Mouse (Mus musculus): ENCODE measurements around the gene Rpl27. TPM values are rescaled to one million over a fixed set of nuclear protein-coding genes. Genes with fewer than 3 reads are reported as not detected.
"Not testable (repeated sequence)": the region's sequence is repeated elsewhere in the genome, so short reads cannot be mapped to it uniquely, and the experiment has no call there.

Gene Rpl27
- total RNA-seq, 2 experiments from 2014 or later, result 31.6 to 32.9 TPM

- Histone ChIP-seq H3K27ac (no peak overlapping the region), H3K4me3 (no peak overlapping the region)
- TF ChIP-seq CTCF (conservative IDR thresholded peaks at IDR 0.05), result no peak
- DNase-seq (ENCODE audit: low spot score in 2 of 2), result no peak
Measured at GRCm38 (mm10) chr11:101431327-101431726, 10.8 kb upstream of the Rpl27 start.

- Histone ChIP-seq H3K27ac (no peak overlapping the region), H3K4me3 (no peak overlapping the region)
- no peak for DNase-seq (ENCODE audit: low spot score in 2 of 2)
- no peak for TF ChIP-seq CTCF (conservative IDR thresholded peaks at IDR 0.05)
Measured at GRCm38 (mm10) chr11:101433396-101433795, 8.7 kb upstream of the Rpl27 start.

DNA sequence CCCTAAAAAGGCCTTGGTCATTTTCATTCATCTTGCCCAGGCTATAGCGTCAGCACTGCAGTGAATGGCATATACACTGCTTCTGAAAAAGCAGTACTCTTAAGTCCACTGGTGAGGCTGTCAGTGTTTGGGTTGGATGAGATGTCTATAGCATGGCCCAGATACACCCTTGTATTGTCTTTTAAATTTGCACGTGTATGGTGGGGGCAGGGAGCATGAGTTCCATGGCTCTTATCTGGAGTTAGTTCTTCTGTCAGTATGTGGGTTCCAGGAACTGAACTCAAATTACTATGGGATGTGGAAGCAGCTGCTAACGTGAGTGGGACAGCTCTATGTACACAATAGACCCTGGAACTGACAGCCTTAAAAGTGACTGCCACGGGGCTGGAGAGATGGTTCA, 6.3 kb upstream of the Rpl27 start:
- H3K27ac ChIP-seq, result no peak overlapping the region
- no peak overlapping the region for H3K4me3 ChIP-seq
- TF ChIP-seq CTCF (conservative IDR thresholded peaks at IDR 0.05), result no peak
- no peak for DNase-seq (ENCODE audit: low spot score in 2 of 2)

DNA sequence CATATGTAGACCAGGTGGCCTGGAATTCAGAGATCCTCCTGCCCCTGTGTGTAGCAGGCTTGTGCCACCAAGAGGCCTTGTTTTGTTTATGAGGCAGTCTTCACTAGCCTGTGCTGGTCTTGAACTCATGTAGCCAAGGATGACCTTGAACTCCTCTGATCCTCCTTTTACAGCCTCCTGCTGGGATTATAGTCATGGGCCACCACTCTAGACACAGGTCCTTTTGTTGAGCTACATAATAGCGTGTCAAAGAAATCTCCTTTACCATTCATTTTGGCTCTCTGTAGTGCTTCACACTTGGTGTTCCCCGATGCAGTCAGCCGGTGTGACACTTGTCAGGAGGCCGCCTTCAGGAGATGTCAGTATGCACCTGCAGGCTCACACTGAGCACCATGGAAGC, 5.2 kb upstream of the Rpl27 start:
- DNase-seq (ENCODE audit: low spot score in 2 of 2), result no peak
- no peak for TF ChIP-seq CTCF (conservative IDR thresholded peaks at IDR 0.05)
- no peak overlapping the region for H3K4me3 ChIP-seq
- H3K27ac ChIP-seq, result no peak overlapping the region

DNA sequence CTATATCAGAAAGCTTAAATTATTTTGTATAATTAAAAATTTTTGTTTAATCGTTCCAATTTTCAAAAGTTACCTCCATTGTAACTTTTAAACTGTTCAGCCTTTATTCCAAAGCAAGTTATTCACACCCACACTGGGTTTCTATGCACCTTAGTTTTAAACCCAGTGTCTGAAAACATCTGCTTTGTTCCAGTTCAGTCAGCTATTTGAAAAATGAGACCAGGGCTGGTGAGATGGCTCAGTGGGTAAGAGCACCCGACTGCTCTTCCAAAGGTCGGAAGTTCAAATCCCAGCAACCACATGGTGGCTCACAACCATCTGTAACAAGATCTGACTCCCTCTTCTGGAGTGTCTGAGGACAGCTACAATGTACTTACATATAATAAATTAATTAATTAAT, 4.1 kb upstream of the Rpl27 start:
- DNase-seq (ENCODE audit: low spot score in 2 of 2); H3K4me3 ChIP-seq; H3K27ac ChIP-seq: not testable (repeated sequence)

- DNase-seq (ENCODE audit: low spot score in 2 of 2); H3K27ac ChIP-seq; H3K4me3 ChIP-seq: not testable (repeated sequence)
Measured at GRCm38 (mm10) chr11:101441450-101442126, 510 bp upstream of the Rpl27 start.

GRCm38 (mm10) chr11:101442760-101443159, 662 bp downstream of the Rpl27 start:
- Histone ChIP-seq H3K4me3 (peak overlapping the region; percentile 71), H3K27ac (peak overlapping the region; percentile 95)
- DNase-seq (ENCODE audit: low spot score in 2 of 2), result no peak
- no peak for TF ChIP-seq CTCF (conservative IDR thresholded peaks at IDR 0.05)

DNA sequence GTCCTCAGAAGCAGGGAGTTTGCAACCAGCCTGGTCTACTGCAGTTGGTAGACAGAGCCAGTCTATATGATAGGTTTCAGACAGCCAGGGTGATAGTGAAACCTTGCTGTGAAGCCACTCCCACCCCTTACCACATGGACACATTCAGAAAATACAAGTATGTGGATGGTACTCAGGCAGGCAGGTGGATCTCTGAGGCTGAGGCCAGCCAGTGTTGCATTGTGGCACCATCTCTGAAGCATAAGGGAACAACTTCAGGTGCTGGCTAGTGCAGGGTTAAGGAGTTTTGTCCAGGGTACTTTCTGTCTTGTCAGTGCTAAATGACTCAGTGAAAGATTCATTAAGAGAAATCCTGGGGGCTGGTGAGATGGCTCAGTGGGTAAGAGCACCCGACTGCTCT, 4.2 kb downstream of the Rpl27 start:
- no peak overlapping the region for H3K27ac ChIP-seq
- no peak for TF ChIP-seq CTCF (conservative IDR thresholded peaks at IDR 0.05)
- H3K4me3 ChIP-seq, result no peak overlapping the region
- no peak for DNase-seq (ENCODE audit: low spot score in 2 of 2)

- DNase-seq (ENCODE audit: low spot score in 2 of 2); H3K27ac ChIP-seq; H3K4me3 ChIP-seq: not testable (repeated sequence)
Measured at GRCm38 (mm10) chr11:101446860-101447259, 4.8 kb downstream of the Rpl27 start.

DNA sequence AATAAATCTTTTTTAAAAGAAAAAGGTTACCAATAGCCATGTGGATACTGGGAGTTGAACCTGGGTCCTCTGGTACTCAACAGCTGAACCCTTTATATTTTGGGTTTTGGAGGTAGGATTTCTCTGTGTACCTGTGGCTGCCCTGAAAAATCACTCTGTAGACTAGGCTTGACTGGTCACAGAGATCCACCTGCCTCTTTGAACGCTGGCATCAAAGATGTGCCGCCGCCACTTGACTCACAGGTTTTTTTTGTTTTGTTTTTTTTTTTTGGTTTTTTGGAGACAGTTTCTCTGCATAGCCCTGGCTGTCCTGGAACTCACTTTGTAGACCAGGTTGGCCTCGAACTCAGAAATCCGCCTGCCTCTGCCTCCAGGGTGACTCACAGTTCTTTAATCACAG, 5.7 kb downstream of the Rpl27 start:
- H3K27ac ChIP-seq, result no peak overlapping the region
- H3K4me3 ChIP-seq, result no peak overlapping the region
- DNase-seq (ENCODE audit: low spot score in 2 of 2), result no peak
- no peak for TF ChIP-seq CTCF (conservative IDR thresholded peaks at IDR 0.05)

DNA sequence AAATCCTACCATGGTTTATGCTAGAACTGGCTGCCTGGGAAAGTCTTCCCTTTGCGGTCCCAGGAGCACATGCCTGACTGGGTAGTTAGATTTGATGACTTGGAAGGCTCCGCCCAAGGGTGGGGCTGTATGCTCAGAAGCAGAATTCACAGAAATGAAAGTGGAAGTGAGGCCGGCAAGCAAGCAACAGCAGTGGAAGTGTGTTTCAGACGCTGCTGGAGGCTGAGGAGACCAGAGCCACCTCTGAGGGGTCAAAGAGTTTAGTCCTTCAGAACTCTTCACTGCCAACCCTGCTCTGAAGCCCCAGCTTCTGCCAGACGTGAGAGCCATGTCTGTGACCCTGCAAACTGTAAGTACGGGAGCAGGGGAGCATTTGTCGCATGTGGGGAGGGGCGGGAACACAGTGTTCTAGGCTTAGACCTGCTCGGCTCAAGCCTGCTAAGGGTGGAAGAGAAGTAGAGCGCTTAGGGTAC, 6.2 kb downstream of the Rpl27 start, which contains the start of gene Ifi35:
Gene Ifi35, plus strand, starts transcription at position 134 of the 473 bp plus-strand sequence.
- Histone ChIP-seq H3K27ac (no peak within 1 kb of the TSS; the same call in 1 of the 2 replicates), H3K4me3 (peak within 1 kb of the TSS; percentile 46)
- DNase-seq (ENCODE audit: low spot score in 2 of 2), result no peak
- no peak for TF ChIP-seq CTCF (conservative IDR thresholded peaks at IDR 0.05)

GRCm38 (mm10) chr11:101448899-101449298, 6.8 kb downstream of the Rpl27 start:
- no peak for TF ChIP-seq CTCF (conservative IDR thresholded peaks at IDR 0.05)
- H3K4me3 ChIP-seq, result peak overlapping the region; percentile 46
- no peak for DNase-seq (ENCODE audit: low spot score in 2 of 2)
- no peak overlapping the region; the same call in 1 of the 2 replicates for H3K27ac ChIP-seq

- DNase-seq (ENCODE audit: low spot score in 2 of 2), result not testable (repeated sequence)
Measured at GRCm38 (mm10) chr11:101449596-101449995, 7.5 kb downstream of the Rpl27 start.

DNA sequence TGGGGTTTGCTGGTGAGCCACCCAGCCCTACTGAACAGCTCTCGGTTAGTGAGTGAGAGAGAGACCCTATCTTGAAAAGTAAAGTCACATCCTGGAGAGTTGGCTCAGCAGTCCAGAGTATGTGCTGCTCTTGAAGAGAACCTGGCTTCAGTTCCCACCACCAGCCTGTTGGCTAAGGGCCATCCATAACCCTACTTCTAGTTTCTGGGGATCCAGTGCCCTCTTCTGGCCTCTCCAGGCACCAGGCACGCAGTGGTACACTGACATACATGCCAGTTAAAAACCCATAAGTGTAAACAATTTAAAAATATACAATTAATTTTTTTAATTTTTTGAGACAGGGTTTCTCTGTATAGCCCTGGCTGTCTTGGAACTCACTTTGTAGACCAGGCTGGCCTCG, 8.3 kb downstream of the Rpl27 start:
- DNase-seq (ENCODE audit: low spot score in 2 of 2), result no peak

More at GRCm38 (mm10) chr11:101449596-101449995, 7.5 kb downstream of the Rpl27 start:
- not testable (repeated sequence) for H3K27ac ChIP-seq, H3K4me3 ChIP-seq

More for the DNA sequence above, 8.3 kb downstream of the Rpl27 start:
- peak; percentile 39 for TF ChIP-seq CTCF (conservative IDR thresholded peaks at IDR 0.05)
- Histone ChIP-seq H3K27ac (no peak overlapping the region), H3K4me3 (no peak overlapping the region)

Data from layer of hippocampus, adult 2 months (tissue).